Mouse (Mus musculus): ENCODE measurements at regions not wholly inside any gene's neighbourhood (a gene's known extent, or its start where the extent isn't known, plus 50 kb on each side); places are given as distances from the start of the nearest gene placed in this dataset.
A peak's percentile ranks its signal among the peaks of the same experiment; 100 is the strongest.

DNA sequence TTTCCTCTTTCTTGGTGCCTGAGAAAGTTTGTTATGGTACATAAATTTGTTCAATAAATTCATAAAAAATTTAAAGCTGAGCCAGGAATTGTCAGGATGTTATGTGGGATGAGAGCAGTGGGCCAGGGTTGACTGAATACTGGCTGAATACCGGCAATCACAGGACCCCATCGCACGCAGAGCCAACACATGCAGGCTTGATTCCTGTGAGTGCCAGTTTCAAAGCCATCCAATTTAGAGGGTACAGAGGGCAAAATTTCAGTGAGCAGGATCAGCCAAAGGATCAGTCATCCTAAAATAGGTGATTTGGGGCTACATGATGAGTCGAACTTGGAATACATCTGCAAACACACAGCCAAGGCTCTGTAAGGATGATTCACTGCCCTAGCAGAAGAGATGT, 583.6 kb upstream of the Nectin3 start:
- DNase-seq (ENCODE audit: low spot score), result no peak

GRCm38 (mm10) chr16:47080330-47080729, 582.0 kb upstream of the Nectin3 start:
- DNase-seq (ENCODE audit: low spot score), result no peak

DNA sequence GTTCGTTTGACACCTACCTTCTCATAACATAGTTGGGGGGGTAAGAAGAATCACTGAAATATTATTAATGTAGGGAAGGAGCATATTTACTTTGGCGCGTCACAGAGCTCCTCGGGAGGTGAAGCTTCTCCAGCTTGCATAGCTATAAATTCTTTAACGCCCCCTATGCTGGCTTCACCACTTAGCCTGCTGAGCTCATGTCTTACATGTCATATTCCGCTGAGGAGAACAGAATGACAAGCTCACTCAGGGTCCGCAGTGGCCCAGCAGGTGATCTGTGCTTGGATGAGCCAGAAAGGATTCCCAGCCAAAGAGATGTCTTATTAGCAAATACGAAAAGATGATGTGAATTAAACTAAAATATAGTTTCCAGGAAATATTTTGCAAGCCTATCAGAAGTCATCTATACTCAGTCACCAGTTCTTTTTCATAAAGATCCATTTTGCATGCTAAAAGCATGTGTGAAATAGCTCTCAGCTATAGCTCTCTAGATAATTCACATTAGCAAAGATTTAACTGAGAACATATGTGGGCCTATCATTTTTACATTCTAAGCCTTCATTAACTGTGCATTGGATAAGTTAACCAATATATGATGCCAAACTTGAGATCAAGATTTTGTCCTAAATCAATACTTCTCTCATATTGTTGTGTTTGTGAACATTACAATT, 561.1 kb upstream of the Nectin3 start:
- no peak for DNase-seq (ENCODE audit: low spot score)

DNA sequence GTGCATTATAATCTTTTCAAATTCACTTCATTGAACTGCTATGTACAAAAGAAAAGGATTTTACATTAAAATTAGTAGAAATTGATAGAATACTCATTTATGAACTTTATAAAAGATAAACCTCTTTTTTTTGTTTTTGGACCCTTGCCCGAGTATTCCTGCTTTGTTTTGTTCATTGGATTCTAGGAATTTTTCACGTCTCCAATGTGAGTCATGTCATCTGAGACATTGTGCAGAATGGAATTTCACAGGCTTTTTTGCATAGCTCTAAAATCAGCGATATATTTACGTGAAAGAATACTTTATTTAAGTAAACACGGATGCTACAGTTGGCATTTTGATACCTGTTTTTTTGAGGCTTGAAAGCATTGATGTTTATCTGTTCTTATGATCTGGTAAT, 560.5 kb upstream of the Nectin3 start:
- DNase-seq (ENCODE audit: low spot score), result no peak

- DNase-seq (ENCODE audit: low spot score), result no peak
Observed at GRCm38 (mm10) chr16:47025971-47026370, 527.6 kb upstream of the Nectin3 start.

- DNase-seq (ENCODE audit: low spot score), result no peak
Observed at GRCm38 (mm10) chr16:47017486-47017885, 519.2 kb upstream of the Nectin3 start.

DNA sequence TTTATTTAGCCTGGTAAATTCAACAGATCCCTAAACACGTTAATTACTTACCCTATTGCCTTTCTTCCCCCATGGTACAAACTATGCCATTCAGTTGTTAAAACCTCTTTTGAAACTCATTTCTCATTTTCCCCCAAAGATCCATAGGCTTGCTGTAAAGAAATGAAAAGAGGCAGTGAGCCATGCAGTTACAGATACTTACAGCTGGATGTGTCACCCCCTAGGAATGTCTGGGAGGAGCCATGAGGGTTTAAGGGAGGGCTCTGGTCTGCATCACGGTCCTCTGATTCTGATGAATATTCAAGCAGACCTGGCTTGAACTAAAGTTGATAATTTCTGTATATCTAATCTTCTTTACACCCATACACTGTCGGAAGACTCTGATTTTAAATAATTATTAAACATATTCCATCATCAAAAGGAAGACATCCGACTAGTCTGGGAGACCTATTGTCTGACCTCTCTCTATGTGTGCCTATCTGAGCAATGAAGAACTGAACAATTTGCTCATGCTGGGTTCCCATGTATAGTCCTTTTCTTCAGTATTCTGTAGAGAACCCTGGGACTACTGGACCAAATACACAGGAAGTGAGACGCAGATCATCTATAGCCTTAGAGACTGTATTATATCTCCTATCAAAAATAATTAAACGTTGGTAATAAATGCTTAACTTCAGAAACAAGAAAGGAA, 484.7 kb upstream of the Nectin3 start:
- no peak for DNase-seq (ENCODE audit: low spot score)

- no peak for DNase-seq (ENCODE audit: low spot score)
Observed at GRCm38 (mm10) chr16:46982272-46982909, 484.1 kb upstream of the Nectin3 start.

DNA sequence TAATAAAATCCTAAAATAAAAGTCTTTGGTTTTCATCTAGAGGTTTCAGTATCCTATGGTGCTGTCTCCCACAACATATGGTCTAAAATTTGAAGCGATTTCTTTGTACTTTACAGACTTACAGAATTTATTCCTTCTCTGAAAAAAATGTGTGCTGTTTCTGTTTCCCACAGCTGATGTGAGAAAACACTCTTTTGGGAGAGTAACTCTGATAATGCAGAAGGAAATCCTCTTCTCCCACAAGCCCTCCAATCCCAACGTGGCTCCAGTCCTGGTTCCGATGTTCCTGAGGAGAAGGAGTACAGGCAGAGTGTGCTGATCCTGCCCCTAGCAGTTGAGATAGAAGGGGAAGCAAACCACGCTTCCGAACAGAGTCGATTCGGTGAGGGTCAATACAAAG, 467.4 kb upstream of the Nectin3 start:
- no peak for DNase-seq (ENCODE audit: low spot score)

- no peak for DNase-seq (ENCODE audit: low spot score)
Observed at GRCm38 (mm10) chr16:46956990-46957389, 458.7 kb upstream of the Nectin3 start.

GRCm38 (mm10) chr16:46926060-46926459, 427.7 kb upstream of the Nectin3 start:
- DNase-seq (ENCODE audit: low spot score), result no peak

DNA sequence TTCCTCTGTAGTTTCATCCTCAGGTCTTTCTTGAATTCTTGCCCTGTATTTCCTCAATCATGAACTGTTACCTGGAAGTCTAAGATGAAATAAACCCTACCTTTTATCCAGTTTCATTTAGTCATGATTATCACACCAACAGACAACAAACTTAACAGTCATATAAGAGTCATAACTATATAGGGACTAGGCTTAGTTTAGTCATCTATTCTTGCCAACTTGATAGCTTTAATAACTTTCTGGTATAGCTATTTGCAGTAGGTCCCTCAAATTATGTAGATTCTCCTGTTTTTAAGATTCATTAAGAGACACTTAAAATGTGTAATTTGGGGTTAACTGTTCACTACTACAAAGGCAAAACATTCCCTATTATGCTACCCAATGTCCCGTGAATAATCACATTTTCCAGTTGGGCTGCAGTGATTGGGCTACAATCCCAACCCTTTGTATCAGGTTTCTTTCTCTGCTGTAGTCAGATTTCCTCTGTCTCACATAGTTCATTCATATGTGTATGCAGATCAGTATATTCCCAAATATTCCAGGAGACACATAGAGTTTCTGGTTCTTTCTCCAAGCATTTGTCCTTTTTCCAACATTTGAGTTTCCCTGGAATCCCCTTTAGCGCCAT, 396.4 kb upstream of the Nectin3 start:
- no peak for DNase-seq (ENCODE audit: low spot score)

GRCm38 (mm10) chr16:46878739-46879138, 380.4 kb upstream of the Nectin3 start:
- no peak for DNase-seq (ENCODE audit: low spot score)

DNA sequence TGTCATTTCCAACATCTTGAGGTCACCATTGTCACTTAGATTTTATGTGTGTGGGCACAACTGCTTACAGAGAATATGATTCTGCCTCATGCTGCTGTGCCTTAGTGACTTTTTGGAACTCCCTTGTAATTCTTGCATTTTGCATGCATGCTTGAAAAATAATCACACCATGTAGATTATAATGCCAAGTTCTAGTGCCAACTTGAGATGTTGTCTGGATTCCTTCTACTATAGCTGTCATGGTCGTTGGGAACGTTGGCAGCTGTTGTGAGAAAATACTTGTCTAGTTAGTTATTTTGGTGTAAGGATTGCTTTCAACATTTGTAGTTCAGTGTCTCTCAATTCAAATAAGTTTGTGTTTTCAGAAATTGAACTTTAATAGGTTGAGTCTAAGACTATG, 365.6 kb upstream of the Nectin3 start:
- no peak for DNase-seq (ENCODE audit: low spot score)

- DNase-seq (ENCODE audit: low spot score), result peak; percentile 60
Observed at GRCm38 (mm10) chr16:46849534-46849933, 351.2 kb upstream of the Nectin3 start.

- peak; percentile 12 for DNase-seq (ENCODE audit: low spot score)
Observed at GRCm38 (mm10) chr16:46848755-46849154, 350.4 kb upstream of the Nectin3 start.

DNA sequence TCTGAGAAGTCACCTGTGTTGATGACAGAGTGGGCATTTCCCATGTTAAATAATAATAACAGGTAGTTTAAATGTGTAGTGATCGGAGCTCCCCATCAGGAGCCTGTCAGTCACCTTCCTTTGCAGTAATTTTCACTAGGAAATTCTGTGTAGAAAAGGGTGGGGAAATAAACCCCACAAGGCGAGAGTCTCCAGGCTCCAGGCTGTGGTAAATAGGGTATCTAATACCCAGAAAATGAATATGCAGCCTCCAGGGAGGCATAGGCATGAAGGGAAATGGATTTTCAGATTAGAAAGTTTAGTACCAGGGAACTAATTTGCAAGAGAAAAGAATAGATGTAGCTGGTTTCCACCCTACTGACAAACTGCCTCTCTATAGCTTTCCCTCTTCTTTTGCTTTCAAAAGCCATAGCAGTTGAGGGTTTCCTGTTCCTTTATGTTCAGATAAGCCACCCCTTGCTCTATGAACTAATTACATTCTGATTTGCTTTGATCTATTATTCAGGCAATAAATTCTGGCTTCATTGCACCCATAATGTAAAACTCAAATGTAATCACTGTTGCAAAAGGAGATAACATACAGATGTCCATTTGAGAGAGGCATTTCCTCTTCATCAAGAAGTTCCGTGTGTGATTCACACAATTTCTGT, 349.5 kb upstream of the Nectin3 start:
- no peak for DNase-seq (ENCODE audit: low spot score)

- no peak for DNase-seq (ENCODE audit: low spot score)
Observed at GRCm38 (mm10) chr16:46841179-46841578, 342.9 kb upstream of the Nectin3 start.

- DNase-seq (ENCODE audit: low spot score), result no peak
Observed at GRCm38 (mm10) chr16:46840764-46841163, 342.4 kb upstream of the Nectin3 start.

GRCm38 (mm10) chr16:46825147-46825546, 326.8 kb upstream of the Nectin3 start:
- DNase-seq (ENCODE audit: low spot score), result no peak

DNA sequence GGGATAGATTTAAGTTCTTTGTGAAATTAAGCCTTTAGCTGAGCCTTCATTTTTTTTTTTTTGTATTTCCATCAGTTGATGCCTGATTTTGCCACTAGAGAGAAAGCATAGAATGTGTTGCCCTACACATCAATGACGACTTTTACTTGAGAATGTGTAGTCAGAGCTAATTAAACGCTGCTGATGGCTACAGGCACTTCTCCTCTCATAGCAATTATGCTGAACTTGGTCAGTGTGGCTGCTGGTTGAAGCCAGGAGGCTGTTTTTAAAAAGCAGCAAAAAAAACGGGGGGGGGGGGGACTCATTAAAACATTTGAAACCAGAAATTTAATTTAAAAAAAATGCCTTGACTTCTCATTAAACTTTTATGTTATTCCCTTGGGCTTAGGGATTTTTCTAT, 324.4 kb upstream of the Nectin3 start:
- no peak for DNase-seq (ENCODE audit: low spot score)

GRCm38 (mm10) chr16:46818215-46818614, 319.9 kb upstream of the Nectin3 start:
- no peak for DNase-seq (ENCODE audit: low spot score)

Measured in yolk sac, embryonic 10.5 days (tissue).